Mouse (Mus musculus): ENCODE measurements around the gene Pi4k2a.

The Pi4k2a gene

DNA sequence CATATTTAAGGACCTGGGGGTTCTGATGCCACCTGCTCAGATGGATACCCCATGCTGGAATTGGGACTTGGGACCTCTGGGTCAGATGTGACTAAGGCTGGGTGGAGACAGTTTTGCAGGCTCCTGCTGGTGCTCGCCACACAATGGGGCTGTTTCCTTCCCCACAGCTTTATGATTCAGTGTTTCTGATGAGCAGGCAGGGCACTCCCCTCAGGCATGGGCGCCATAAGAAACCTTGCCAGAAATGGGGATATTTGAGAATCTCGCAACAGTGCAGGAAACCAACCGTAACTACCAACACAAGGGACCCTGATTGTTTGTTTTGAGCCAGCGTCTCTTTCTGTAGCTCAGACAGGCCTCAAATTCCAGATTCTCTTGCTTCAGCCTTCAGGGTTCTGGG, 40.8 kb downstream of the Pi4k2a start:
- DNase-seq (ENCODE audit: extremely low spot score, low spot score): no peak

DNA sequence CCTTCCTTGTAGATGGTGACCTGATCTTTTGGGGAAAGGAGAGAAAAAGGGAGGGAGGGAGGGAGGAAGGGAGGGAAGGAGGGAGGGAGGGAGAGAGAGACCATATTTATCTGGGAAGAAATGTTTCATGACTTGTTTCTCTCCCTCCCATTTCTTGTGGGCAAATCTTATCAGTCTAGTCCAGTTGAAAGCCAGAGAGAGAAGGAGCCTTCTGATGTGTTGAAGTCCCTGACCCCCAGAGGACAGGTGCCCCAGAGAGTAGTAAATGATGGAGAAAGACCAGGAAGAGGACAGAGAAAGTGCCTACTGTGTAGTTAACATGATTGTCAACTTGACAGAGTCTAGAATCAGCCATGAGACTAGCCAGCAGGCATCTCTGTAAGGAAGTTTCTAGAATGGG, 44.8 kb downstream of the Pi4k2a start:
- DNase-seq (ENCODE audit: extremely low spot score, low spot score): no peak

DNA sequence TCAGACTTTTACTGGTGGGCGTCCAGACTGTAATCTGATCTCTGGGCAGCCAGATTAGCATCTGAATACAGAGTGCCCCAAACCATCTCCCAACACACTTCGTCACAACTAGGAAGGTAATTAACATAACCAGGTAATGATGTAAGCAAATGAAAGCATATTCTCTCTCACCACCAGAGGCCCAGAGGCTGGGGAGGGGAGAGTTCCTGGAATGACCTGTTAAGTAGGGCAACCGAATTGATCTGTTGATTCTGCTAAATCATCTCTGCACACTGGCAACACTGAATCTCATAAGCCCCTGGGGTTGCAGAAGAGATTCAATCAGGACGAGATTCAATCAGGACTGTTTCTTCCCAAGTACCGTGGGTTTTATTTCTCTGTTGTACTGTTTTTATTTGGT, 45.9 kb downstream of the Pi4k2a start:
- DNase-seq (ENCODE audit: extremely low spot score, low spot score): no peak

DNA sequence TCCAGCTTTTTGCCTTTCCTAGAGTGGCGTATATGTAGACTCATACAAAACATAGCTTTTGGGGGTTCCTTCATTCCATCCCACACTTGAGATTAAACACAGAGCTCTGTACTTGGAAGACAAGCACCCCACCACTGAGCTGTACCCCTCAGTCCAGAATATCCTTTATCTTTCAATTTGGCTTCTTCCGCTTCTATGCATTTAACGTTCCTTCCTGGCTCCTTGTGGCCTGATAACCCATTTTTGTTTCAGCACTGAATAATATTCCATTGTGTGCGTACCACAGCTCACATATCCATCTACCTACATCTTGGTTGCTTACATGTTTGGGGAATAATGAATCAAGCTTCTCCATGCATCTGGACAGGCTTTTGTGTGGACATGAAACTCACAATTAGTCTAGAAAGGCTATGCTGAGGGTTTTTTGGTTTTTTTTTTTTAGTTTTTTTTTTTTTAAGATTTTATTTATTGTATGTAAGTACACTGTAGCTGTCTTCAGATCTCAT, 47.0 kb downstream of the Pi4k2a start:
- no peak for DNase-seq (ENCODE audit: extremely low spot score, low spot score)

DNA sequence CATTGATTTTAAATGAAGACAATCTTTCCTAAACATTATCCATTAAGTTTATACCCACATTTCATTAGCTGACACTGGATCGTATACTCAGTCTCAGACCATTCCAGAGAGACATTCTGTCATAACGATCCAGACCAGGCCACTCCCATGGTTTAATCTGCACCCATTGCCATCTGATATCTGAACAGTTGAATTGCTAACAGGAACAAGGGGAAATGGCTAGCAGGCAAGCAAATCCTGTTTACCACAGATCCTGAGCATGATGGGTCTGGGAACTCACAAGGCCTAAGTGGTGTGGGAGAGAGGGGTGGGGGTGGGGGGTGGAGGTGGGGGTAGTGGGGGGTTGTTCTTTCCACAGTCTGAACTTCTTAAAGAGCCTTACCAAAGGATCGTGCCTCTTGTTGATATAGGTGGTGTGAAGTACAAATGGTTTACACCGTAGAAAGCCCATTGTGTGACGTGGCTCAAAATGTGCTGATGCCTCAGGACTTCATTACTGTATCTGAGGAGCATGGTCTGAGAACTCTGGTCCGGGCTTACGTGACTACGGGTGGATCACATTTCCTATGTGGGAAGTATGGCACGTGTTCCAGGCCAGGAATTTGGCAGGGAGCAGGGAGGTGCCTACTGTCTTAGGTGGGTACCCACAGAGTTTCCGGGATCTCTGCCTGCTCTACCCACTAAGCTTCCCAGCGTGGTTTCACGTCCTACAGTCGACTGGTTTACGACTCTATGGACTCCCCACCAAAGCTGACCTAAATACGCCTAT, 48.4 kb downstream of the Pi4k2a start:
- DNase-seq (ENCODE audit: extremely low spot score, low spot score): no peak

DNA sequence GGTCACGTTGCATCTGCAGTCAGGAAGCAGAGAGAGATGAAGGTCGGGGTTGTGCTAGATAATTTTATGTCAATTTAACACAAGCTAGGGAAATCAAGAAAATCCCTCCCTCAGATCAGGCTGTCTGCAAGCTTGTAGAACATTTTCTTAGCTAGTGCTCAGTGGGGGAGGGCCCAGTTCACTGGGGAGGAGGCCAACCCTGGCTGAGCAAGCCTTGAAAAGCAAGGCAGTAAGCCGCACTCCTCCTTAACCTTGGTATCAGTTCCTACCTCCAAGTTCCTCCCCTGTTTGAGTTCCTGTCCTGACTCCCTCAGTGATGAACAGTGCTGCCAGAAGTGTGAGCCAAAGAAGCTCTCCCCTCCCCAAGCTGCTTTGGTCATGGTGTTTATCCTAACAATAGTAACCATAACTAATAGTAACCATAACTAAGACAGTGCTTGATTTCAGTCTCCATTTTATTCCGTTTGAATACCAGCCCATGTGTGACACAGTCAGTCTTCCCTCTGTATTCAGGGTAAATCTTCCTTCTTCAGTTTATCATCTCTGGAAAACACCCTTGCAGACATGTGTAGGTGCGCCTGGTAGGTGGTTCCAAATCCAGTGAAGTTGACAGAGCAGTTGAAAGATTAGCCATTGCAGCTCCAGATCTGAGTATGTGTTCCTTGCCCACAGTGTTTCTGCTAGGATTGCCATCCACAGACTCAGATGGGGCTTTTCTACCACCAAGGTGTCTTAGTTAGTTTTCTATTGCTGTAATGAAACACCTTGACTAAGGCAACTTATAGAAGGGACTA, 49.7 kb downstream of the Pi4k2a start:
- no peak for DNase-seq (ENCODE audit: extremely low spot score, low spot score)

DNA sequence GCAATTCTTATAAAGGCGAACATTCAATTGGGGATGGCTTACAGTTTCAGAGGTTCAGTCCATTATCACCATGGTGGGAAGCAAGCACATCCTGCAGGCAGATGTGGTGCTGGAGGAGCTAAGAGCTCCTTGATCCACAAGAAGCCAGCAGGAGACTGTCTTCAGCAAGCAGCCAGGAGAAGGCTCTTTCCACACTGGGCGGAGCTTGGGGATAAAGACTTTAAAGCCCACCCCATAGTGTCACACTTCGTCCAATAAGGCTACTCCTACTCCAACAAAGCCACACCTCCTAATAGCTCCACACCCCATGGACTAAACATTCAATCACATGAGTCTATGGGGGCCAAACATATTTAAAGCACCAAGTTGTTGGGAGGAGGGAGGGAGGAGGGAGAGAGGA, 51.7 kb downstream of the Pi4k2a start:
- DNase-seq (ENCODE audit: extremely low spot score, low spot score): no peak

DNA sequence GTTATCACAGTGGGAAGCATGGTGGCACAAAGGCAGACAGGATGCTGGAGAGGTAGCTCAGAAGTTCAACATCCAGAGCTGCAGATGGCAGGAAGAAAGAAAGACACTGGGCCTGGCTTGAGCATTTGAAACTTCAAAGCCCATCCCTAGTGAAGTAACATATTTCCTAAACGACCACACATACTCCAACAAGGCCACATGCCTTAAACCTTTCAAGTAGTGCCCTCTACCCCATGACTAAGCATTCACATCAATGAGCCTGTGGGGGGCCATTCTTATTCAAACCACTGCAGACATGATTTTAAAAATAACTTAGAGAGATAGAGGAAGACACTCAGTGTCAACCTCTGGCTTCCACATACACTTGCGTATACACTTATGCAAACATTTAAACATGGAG, 52.5 kb downstream of the Pi4k2a start:
- DNase-seq (ENCODE audit: extremely low spot score, low spot score): no peak

DNA sequence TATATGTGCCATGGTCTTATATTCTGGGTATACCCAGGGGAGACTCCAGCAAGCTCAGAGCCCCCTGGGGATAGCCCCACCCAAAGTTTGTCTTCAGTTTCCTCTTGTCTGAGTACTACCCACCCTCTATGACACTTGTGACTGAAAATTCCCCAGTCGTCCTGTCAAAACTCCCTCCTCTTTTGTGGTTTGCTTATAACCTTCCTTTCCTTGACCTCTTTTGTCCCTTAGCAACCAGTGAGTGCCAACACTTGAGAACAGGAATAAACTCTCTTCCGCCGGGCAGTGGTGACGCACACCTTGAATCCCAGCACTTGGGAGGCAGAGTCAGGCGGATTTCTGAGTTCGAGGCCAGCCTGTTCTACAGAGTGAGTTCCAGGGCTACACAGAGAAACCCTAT, 53.8 kb downstream of the Pi4k2a start:
- no peak for DNase-seq (ENCODE audit: extremely low spot score, low spot score)

DNA sequence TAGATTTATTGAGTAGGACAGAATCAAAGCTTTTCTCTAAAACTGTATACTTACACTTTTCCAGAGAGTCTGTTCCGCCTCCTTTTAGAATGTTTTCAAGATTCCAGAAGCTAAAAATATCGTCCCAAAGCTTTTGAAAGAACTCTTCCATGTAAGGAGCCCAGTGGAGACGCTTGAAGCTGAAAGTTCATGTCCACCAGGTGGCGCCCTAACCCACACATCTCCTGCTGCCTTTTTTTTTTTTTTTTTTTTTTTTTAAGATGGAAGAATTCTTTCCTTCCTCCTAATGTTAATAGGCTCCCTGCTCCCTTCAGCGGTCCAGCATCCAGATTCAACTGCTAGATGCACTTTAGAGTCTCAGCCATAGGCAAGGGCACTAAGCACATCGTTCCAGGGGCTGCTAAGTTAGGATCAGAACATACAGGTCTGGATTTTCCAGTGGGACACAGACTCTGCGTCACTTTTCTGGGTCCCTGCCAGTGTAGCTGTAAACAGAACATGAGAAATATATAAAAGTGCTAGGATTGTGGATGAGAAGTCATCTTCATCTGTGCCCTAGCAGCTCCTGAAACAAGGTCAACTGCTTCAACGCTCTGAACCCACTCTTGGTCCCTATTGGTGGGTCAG, 54.4 kb downstream of the Pi4k2a start:
- DNase-seq (ENCODE audit: extremely low spot score, low spot score): peak; percentile 83

DNA sequence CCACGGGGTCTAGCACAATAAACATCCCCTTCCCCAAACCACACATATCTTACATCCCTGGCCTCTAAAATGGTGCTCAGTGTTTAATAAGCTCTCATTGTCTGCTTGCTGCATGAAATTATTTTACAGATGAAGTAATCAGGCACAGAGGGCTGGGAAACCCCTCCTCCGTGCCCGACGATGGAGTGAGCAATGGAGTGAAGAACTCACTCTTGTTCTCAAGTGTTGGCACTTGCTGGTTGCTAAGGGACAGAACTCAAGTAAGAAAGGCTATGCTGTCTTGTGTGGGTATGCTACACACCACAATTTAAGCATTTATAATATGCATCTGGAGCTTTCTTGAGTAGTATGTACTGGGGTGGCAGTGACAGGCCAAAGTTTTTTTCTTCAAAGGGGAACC, 54.9 kb downstream of the Pi4k2a start:
- DNase-seq (ENCODE audit: extremely low spot score, low spot score): no peak

DNA sequence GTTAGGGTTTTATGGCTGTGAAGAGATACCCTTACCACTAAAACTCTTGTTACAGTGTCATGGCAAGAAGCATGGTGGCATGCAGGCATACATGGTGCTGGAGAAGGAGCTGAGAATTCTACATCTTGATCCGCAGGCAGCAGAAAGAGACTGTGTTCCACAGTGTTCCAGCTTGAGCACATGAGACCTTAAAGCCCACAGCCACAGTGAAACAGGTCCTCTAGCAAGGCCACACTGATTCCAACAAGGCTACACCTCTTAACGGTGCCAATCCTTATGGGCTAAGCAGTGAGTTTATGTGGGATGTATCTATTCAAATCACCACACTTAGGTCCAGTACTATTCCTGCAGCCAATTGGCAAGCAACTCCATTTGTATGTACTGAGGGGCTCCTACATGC, 55.5 kb downstream of the Pi4k2a start:
- no peak for DNase-seq (ENCODE audit: extremely low spot score, low spot score)

DNA sequence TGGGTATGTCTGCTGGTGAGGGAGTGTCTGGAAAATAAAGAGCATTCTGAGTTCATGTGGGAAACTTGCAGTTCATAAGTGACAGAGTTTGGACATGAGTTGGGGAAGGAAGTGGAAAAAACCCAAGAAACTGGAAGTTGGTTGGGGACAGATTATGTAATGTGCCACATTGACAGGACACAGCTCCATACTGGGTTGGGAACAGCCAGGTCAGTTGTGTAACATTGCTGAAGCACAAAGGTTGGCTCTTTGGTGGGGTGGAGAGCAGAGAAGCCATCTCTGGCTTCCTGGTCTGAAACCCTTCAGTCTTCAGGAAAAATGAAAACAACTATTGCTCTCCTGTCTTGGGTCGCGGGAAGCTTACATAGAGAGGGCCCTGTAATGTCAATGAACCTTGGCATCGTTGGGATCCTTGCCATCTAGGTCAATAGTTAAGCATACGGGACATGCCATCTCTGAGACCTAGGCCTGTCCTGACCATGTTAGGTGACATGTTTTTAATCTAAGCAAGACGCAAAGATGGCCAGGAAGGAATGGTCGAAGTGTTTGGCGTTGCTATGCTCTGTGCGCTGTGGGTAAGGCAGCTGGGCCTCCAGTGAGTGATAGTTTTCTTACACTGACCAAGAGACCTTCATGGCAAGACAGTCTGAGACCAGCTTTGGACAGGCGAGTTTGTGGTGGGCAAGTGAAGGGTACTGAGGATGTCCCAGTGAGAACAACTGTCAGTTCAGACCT, 56.2 kb downstream of the Pi4k2a start:
- DNase-seq (ENCODE audit: extremely low spot score, low spot score): no peak

DNA sequence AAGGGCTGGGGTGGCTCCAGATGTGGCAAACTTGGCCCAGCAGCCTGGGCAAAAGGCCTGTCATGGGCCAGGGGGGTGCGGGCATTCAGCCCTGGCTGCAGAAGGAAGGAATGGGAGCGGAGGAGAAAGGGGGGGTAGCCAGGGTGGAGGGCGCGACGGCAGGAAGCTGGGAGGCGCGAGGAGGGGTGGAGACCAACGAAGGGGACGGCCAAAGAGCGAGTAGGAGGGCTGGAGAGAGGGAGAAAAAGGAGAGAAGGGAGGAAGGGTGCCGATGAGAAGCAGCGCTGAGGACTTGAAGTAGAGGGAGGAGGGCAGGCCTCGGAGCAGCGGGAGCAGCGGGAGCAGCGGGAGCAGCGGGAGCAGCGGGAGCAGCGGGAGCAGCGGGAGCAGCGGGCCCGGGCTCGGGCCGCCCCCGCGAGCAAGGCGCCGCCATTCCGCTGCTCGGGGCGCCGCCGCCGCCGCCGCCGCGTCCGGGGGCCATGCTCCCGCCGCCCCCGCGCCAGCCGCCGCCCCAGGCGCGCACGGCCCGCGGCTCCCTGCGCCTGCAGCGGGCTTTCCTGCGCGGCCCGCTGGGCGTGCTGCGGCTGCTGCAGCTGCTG, 57.0 kb downstream of the Pi4k2a start, which contains the start of gene Marveld1:
Marveld1 (plus strand) TSS at position 231 of the 599 bp plus-strand sequence.
- peak; percentile 65 for DNase-seq (ENCODE audit: extremely low spot score, low spot score)

DNA sequence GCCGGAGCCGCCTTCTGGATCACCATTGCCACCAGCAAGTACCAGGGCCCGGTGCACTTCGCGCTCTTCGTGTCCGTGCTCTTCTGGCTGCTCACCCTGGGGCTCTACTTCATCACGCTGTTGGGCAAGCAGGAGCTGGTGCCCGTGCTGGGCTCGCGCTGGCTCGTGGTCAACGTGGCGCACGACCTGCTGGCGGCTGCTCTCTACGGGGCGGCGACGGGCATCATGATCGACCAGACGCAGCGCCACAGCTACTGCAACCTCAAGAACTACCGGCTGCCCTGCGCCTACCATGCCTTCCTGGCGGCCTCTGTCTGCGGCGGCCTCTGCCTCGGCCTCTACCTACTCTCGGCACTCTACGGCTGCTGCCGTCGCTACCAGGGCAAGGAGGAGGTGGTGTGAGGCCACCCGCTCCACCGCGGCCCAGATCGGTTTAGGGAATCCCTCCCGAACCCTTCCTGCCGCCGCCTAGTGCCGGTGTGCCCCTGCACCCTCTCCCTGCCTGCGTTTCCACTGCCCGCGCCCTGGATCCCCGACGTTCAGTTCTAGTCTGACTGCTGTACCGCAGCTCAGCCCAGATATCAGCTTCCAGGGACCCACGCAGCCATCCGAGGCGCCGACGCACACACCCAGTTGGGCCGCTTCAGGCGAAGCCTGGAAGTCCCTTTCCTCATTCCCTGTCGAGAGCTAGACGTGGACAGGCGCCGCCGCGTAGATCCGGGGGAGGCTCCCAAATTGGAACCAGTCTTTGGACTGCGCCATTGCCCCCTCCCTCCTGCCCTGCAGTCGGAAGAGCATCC, 57.7 kb downstream of the Pi4k2a start:
- DNase-seq (ENCODE audit: extremely low spot score, low spot score): peak; percentile 77

DNA sequence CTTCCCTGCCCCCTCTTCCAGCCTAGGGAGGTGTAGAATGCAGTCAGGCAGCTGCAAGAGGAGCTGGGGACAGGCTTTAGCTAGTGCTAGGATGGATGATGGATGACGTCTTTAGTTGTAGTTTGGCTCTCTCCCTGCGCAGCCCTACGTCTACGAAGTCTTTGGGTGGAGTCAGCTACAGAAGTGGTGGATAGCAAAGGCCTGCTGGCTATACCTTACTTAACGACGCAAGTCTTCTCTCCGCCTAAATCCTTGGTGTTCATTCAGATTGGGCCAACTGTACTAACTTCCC, 58.2 kb downstream of the Pi4k2a start:
- DNase-seq (ENCODE audit: extremely low spot score, low spot score): no peak

DNA sequence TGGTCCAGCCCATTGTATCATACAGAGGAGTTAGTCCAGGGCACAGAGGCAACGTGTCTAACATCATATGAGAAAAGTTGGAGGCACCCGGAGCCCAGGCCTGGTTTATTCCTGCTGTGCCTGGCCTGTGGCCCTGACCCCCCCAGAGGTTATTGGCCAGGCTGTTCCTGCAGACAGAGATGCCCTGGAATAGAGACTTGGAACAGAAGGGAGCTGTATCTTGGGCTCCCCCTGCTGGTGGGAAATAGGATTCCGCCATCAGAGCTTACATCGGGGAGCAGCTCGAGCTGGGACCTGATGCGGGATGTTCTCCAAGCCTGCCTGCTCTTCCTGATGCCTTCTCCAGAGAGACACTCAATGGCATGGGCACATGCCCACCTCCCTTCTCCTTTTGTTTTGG, 61.7 kb downstream of the Pi4k2a start:
- peak; percentile 85 for DNase-seq (ENCODE audit: extremely low spot score, low spot score)

DNA sequence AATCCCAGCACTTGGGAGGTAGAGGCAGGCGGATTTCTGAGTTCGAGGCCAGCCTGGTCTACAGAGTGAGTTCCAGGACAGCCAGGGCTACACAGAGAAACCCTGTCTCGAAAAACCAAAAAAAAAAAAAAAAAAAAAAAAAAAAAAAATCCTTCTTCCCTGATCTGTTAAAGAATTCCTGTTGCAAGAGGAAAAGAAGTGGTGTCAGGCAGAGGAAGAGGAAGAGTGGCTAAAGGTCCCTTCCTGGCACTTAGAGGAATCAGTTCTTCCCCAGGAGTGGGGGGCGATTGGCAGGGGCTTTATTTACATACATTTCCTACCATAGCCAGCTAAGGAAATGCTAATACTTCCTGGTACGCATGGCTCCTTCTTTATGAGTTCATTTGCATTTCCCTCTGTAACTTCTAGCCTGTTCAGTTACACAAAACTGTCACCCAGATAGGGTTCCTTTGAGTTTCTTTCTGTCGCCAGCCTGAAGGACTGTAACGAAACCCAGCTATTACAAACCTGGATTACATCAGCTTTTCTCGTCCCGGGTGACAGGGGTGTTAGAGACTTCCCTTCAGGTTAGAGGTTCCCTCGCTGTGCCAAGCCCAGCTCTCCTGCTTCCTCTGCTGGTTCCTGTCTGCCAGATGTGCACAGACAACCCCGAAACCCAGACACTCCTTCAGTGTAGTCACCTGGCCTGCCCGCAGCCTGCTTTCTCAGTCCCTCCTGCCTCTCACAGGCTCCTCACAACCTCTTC, 67.4 kb downstream of the Pi4k2a start:
- no peak for DNase-seq (ENCODE audit: extremely low spot score, low spot score)

DNA sequence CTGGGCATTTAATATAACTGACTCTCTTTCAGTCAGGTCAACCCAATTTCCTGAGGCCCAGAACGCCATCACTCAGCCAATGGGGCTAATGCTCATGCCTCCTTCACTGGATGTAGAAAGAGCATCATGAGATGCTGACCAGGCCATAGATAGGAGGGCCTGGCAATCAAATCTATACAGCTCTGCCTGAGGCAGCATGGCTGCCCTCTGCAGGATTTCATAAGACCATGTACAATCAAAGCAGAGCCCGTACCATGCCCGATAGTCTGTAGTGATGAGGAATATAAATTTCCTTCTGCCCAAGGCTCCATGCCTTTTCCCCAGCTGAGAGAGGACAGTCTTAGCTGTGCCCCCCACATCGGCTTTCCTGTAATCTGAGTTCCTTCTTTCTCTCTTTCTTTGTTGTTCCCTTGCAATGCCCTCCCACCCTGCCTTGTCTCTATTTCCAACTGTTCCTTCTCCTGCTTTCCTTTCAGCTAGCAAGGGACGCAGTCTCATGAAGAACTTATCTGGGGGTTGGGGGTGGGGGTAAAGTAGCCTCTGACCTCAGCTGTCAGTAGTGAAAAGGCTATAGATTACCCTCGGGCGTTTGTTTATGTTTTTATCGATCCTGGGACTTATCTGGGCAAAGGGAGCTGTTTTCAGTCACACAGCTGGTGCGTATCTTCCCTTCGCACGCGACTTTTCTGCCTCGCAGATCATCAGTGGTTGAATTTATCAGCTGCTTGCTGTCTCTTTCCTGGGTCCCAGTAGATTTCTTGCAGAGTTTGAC, 68.2 kb downstream of the Pi4k2a start:
- DNase-seq (ENCODE audit: extremely low spot score, low spot score): no peak
